ENCODE assay signal across 7 mouse cellular contexts in genomic region chr7:98572223-98572868, GRCm38 (mm10).
DNase-seq lines count a peak whose midpoint lies in the region; ATAC-seq and TF ChIP-seq lines count a peak whose summit lies in the region.

No protein-coding gene starts in this region.

- TF ChIP-seq EP300 in lung, postnatal 0 days (IDR thresholded peaks at IDR 0.05) = peak; percentile 93

- TF ChIP-seq POLR2A in brain, embryonic 14.5 days (IDR thresholded peaks at IDR 0.05; ENCODE audit: borderline replicate concordance, extremely low read depth, insufficient read depth, insufficient read length, poor library complexity, severe bottlenecking) = no peak

- H3K36me3 ChIP-seq in lung, postnatal 0 days (ENCODE audit: insufficient read depth, low read length) = no peaks in the 10 kb centered on the region

- peak overlapping the region; percentile 86 for H3K27ac ChIP-seq in lung, postnatal 0 days (ENCODE audit: low read length)

- no peak overlapping the region for H3K4me3 ChIP-seq in lung, postnatal 0 days (ENCODE audit: low read depth, low read length)

- WGBS in lung, postnatal 0 days = 31% methylated on average over 10 of the region's 10 CpGs

- no peak overlapping the region for H3K4me2 ChIP-seq in lung, postnatal 0 days (replicated peaks; ENCODE audit: low read depth, low read length)

- DNase-seq in brain, embryonic 14.5 days (ENCODE audit: low read depth) = peak; percentile 33
- peak; percentile 99 for DNase-seq in heart, adult 11 months
- DNase-seq in kidney, adult 8-10 months = peak; percentile 64 to 74
- peak; percentile 71 for DNase-seq in lung, postnatal 0 days (ENCODE audit: low spot score)
- DNase-seq in layer of hippocampus, adult 9-10 months (ENCODE audit: low spot score) = no peak
- DNase-seq in Muller cell, postnatal 12 days (ENCODE audit: inconsistent ontology term) = no peak
- DNase-seq in layer of hippocampus, adult 8-10 months (ENCODE audit: low spot score in 2 of 2) = no peak

- H3K9me3 ChIP-seq in lung, postnatal 0 days (ENCODE audit: low read length) = no peaks in the 10 kb centered on the region

- H3K27me3 ChIP-seq in lung, postnatal 0 days (replicated peaks; ENCODE audit: insufficient read depth, low read length) = no peaks in the 10 kb centered on the region

- H3K4me1 ChIP-seq in lung, postnatal 0 days (ENCODE audit: insufficient read depth, low read depth, low read length) = peaks cover 6% of the 10 kb centered on the region; the same call in 1 of the 2 replicates

- peak; percentile 68 for ATAC-seq in lung, postnatal 0 days

- TF ChIP-seq CTCF in brain, embryonic 14.5 days (IDR thresholded peaks at IDR 0.05; ENCODE audit: borderline replicate concordance, extremely low read depth, insufficient read depth, insufficient read length) = no peak
- no peak for TF ChIP-seq CTCF in lung, postnatal 0 days (IDR thresholded peaks at IDR 0.05)

- H3K9ac ChIP-seq in lung, postnatal 0 days (replicated peaks; ENCODE audit: low read depth) = no peak overlapping the region

Comparison
In these comparisons a context has a peak if more than half of its experiments do, and no peak if none do; other contexts are left out.
1. DNase-seq: peak in brain, embryonic 14.5 days (single experiment), heart, adult 11 months (single experiment), kidney, adult 8-10 months (2 of 2) and lung, postnatal 0 days (single experiment); none in layer of hippocampus, adult 9-10 months (single experiment), Muller cell, postnatal 12 days (single experiment) and layer of hippocampus, adult 8-10 months (0 of 2).